Mouse (Mus musculus): ENCODE data around the gene Gm20458. TPM values are rescaled to one million over a fixed set of nuclear protein-coding genes. Genes with fewer than 3 reads are reported as not detected.

Gm20458 gene
- polyA plus RNA-seq, 1 experiment = not detected

DNA sequence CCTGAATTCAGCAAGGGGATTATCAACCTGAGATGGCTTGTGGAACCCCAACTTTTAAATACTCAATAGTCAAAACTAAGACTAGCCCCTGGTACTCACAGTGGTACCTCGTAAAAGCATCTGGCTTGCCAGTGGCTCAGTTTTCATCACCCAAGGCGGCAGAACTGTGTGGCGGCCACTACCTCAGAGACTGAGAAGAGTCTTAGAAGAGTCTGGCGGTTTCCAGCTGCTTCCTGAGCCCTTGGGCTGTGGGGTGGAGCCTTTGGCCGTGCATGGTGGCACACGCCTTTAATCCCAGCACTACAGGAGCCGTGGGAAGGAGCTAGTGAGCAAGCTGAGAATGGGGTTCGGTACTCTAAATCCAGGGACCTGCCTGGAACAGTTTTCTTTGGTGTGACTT is 61.5 kb downstream of the Gm20458 start:
- Histone ChIP-seq H3K4me1 (ENCODE audit: control insufficient read depth) (no peaks in the 10 kb centered on the region), H3K36me3 (ENCODE audit: control insufficient read depth) (no peaks in the 10 kb centered on the region), H3K4me3 (replicated peaks) (no peak overlapping the region), H3K27me3 (ENCODE audit: control insufficient read depth) (peaks cover 22% of the 10 kb centered on the region), H3K9me3 (ENCODE audit: control insufficient read depth, low read length) (peaks cover 13% of the 10 kb centered on the region)
- no peak for TF ChIP-seq TAL1 (IDR thresholded peaks at IDR 0.05; ENCODE audit: low read length)
- TF ChIP-seq GATA1 (IDR thresholded peaks at IDR 0.05; ENCODE audit: low read length) = no peak

DNA sequence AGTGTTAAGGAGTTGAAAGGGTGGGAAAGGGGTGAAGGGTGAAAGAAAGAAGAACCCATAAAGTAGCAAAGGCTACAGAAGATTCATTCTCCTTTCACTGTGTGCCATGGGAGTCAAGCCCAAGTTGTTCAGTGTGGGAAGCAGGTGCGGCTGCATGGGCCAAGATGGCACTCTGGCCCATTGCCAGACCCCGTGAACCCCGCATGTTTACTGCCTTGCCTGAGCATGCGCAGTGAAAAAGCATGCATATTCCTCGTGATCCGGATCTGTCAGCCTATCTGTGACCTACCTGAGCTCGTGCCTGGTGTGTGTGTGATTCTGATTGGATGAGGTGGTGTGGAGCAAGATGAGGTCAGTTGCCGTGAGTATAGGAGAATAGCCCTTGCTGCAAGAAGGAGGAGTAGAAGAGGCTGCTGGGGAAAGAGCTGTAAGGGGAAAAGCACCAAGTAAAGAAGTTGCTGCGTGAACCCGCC is 62.6 kb downstream of the Gm20458 start:
- TF ChIP-seq TAL1 (IDR thresholded peaks at IDR 0.05; ENCODE audit: low read length) = no peak
- TF ChIP-seq GATA1 (IDR thresholded peaks at IDR 0.05; ENCODE audit: low read length) = no peak
- no peak overlapping the region for H3K4me3 ChIP-seq (replicated peaks)
- H3K27me3 ChIP-seq (ENCODE audit: control insufficient read depth) = peaks cover 22% of the 10 kb centered on the region
- H3K9me3 ChIP-seq (ENCODE audit: control insufficient read depth, low read length) = peaks cover 13% of the 10 kb centered on the region
- H3K36me3 ChIP-seq (ENCODE audit: control insufficient read depth) = no peaks in the 10 kb centered on the region
- H3K4me1 ChIP-seq (ENCODE audit: control insufficient read depth) = no peaks in the 10 kb centered on the region

DNA sequence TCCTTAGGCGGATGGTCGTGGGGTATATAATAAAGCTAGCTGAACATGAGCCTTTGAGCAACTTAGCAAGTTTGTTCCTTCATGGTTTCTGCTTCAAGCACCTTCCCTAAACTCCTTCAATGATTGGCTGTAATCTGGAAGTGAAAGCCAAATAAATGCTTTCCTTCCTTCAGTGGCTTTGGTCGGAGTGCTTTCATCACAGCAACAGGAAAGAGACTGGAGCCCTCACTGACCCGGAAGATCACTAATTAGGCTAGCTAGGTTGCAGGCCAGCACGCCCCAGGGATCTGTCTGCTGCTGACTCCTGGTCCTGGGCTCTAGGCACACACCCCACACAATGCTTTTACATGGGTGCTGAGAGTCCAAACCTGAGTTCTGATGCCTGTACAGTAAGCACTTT is 67.8 kb downstream of the Gm20458 start:
- peaks cover 7% of the 10 kb centered on the region for H3K4me1 ChIP-seq (ENCODE audit: control insufficient read depth)
- H3K36me3 ChIP-seq (ENCODE audit: control insufficient read depth) = no peaks in the 10 kb centered on the region
- H3K9me3 ChIP-seq (ENCODE audit: control insufficient read depth, low read length) = peaks cover 13% of the 10 kb centered on the region
- TF ChIP-seq TAL1 (IDR thresholded peaks at IDR 0.05; ENCODE audit: low read length) = no peak
- H3K4me3 ChIP-seq (replicated peaks) = no peak overlapping the region
- peaks cover 1% of the 10 kb centered on the region; the same call in 1 of the 2 replicates for H3K27me3 ChIP-seq (ENCODE audit: control insufficient read depth)

DNA sequence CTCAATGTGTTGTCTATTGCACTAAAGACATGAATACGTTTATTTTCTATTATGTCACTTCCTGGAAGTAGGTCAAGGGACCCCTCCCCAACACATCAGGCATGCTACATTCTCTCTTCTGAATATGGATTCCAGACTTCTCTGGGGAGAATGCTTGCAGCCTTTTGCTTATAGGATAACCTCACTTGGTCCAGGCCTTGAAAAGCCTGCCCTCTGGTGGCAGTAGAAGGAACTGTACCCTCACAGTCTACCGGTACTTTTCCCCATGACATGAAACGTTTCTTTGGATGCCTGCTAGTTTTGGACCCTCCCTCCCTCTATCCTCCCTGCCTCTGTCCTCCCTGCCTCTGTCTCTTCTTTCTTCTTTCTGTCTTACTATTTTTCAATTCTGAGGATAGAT is 70.4 kb downstream of the Gm20458 start:
- no peak for TF ChIP-seq TAL1 (IDR thresholded peaks at IDR 0.05; ENCODE audit: low read length)
- no peak for TF ChIP-seq GATA1 (IDR thresholded peaks at IDR 0.05; ENCODE audit: low read length)
- H3K4me1 ChIP-seq (ENCODE audit: control insufficient read depth) = peaks cover 7% of the 10 kb centered on the region
- no peaks in the 10 kb centered on the region for H3K36me3 ChIP-seq (ENCODE audit: control insufficient read depth)
- H3K9me3 ChIP-seq (ENCODE audit: control insufficient read depth, low read length) = peaks cover 8% of the 10 kb centered on the region
- no peaks in the 10 kb centered on the region for H3K27me3 ChIP-seq (ENCODE audit: control insufficient read depth)
- H3K4me3 ChIP-seq (replicated peaks) = no peak overlapping the region

DNA sequence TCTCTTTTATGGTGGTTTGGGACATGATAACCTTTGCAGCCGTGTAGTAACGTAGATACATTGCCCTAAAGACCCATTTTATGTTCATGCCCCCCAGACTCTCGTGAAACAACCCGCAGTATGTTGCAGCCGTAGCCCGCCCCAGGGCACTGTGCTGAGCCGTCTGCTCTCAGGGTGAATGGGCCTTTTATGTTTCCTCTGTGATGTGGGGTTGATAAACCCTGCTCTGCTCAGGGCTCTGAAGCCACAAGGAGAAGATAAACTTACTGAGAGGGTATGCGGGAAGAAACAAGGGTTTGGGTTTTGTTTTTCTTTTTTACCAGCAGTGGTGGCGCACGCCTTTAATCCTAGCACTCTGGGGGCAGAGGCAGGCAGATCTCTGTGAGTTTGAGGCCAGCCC is 73.5 kb downstream of the Gm20458 start:
- H3K4me3 ChIP-seq (replicated peaks) = no peak overlapping the region
- no peaks in the 10 kb centered on the region for H3K36me3 ChIP-seq (ENCODE audit: control insufficient read depth)
- H3K9me3 ChIP-seq (ENCODE audit: control insufficient read depth, low read length) = no peaks in the 10 kb centered on the region
- TF ChIP-seq TAL1 (IDR thresholded peaks at IDR 0.05; ENCODE audit: low read length) = no peak
- TF ChIP-seq GATA1 (IDR thresholded peaks at IDR 0.05; ENCODE audit: low read length) = no peak
- peaks cover 7% of the 10 kb centered on the region for H3K4me1 ChIP-seq (ENCODE audit: control insufficient read depth)
- no peaks in the 10 kb centered on the region for H3K27me3 ChIP-seq (ENCODE audit: control insufficient read depth)

DNA sequence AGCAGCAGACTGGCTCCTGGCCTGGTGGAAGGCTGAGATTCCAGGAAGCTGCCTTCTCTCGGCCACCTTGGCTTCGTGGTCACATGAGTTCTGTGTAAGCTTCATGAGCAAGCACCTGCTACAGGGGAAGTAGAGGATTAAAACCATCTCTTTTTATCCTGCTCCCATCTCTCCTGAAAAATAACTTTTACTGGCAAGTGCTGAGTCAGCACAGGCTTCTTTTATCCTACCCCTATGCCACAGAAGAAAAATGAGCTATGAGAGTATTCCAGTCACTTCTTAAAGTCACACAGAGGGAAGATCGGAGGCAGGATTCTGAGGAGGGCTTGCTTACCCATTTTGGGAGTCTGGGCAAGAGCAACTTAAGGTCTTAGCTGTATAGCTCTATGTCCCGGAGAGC is 76.2 kb downstream of the Gm20458 start:
- Histone ChIP-seq H3K4me3 (replicated peaks) (no peak overlapping the region), H3K9me3 (ENCODE audit: control insufficient read depth, low read length) (no peaks in the 10 kb centered on the region), H3K4me1 (ENCODE audit: control insufficient read depth) (peaks cover 2% of the 10 kb centered on the region), H3K36me3 (ENCODE audit: control insufficient read depth) (no peaks in the 10 kb centered on the region), H3K27me3 (ENCODE audit: control insufficient read depth) (no peaks in the 10 kb centered on the region)
- TF ChIP-seq GATA1 (IDR thresholded peaks at IDR 0.05; ENCODE audit: low read length) = no peak
- TF ChIP-seq TAL1 (IDR thresholded peaks at IDR 0.05; ENCODE audit: low read length) = no peak

Other genes with a start within 250 kb of the Gm20458 start
- not detected in 2 replicates for gene Wfdc15b, start 239.3 kb upstream of the Gm20458 start, polyA plus RNA-seq (2012)
- not detected in 2 replicates for gene Svs2, start 222.5 kb upstream of the Gm20458 start, polyA plus RNA-seq (2012)
- gene Svs3b, start 204.3 kb upstream of the Gm20458 start, polyA plus RNA-seq (2012) = not detected in 2 replicates
- gene Svs4, start 182.5 kb upstream of the Gm20458 start, polyA plus RNA-seq (2012) = not detected in 2 replicates
- gene Svs3a, start 171.7 kb upstream of the Gm20458 start, polyA plus RNA-seq (2012) = not detected in 2 replicates
- gene Svs6, start 144.2 kb upstream of the Gm20458 start, polyA plus RNA-seq (2012) = not detected in 2 replicates
- gene Svs5, start 128.2 kb upstream of the Gm20458 start, polyA plus RNA-seq (2012) = not detected in 2 replicates
- gene Slpi, start 71.9 kb upstream of the Gm20458 start, polyA plus RNA-seq (2012) = not detected in 2 replicates
- gene Rbpjl, start 57.8 kb upstream of the Gm20458 start, polyA plus RNA-seq (2012) = 0.06 TPM in 1 of 2 replicates, not detected in the other
- gene Matn4, start 55.8 kb upstream of the Gm20458 start, polyA plus RNA-seq (2012) = not detected in 2 replicates
- 0.03 TPM in 1 of 2 replicates, not detected in the other for gene Sdc4, start 17.1 kb upstream of the Gm20458 start, polyA plus RNA-seq (2012)
- gene Sys1, start 4.0 kb upstream of the Gm20458 start, polyA plus RNA-seq (2012) = 7.9 and 10.3 TPM in 2 replicates
- gene Trp53tg5, start 12.8 kb downstream of the Gm20458 start, polyA plus RNA-seq (2012) = not detected in 2 replicates
- gene Dbndd2, start 25.1 kb downstream of the Gm20458 start, polyA plus RNA-seq (2012) = 0.09 and 0.11 TPM in 2 replicates
- 12.7 and 13.8 TPM in 2 replicates for gene Pigt, start 36.6 kb downstream of the Gm20458 start, polyA plus RNA-seq (2012)
- not detected in 2 replicates for gene Wfdc2, start 101.4 kb downstream of the Gm20458 start, polyA plus RNA-seq (2012)
- not detected in 2 replicates for gene Spint3, start 112.5 kb downstream of the Gm20458 start, polyA plus RNA-seq (2012)
- gene Wfdc6a, start 124.5 kb downstream of the Gm20458 start, polyA plus RNA-seq (2012) = not detected in 2 replicates
- not detected in 2 replicates for gene Eppin, start 132.6 kb downstream of the Gm20458 start, polyA plus RNA-seq (2012)
- gene Wfdc6b, start 152.6 kb downstream of the Gm20458 start, polyA plus RNA-seq (2012) = not detected in 2 replicates
- gene Wfdc8, start 152.7 kb downstream of the Gm20458 start, polyA plus RNA-seq (2012) = not detected in 2 replicates
- 0.05 TPM in 1 of 2 replicates, not detected in the other for gene Wfdc16, start 177.8 kb downstream of the Gm20458 start, polyA plus RNA-seq (2012)
- not detected in 2 replicates for gene Wfdc10, start 195.1 kb downstream of the Gm20458 start, polyA plus RNA-seq (2012)
- gene Wfdc9, start 195.6 kb downstream of the Gm20458 start, polyA plus RNA-seq (2012) = not detected in 2 replicates
- gene Wfdc11, start 213.1 kb downstream of the Gm20458 start, polyA plus RNA-seq (2012) = not detected in 2 replicates
- not detected in 2 replicates for gene Wfdc13, start 224.1 kb downstream of the Gm20458 start, polyA plus RNA-seq (2012)
- not detected in 2 replicates for gene Spint4, start 237.5 kb downstream of the Gm20458 start, polyA plus RNA-seq (2012)

Measured in erythroblast, embryonic 14.5 days (primary cell).